Mouse (Mus musculus) ES-Bruce4 (cell line): ENCODE measurements around the gene Zbtb45.

Experiments used
- CTCF ChIP-seq: IDR thresholded peaks from one replicate; pipeline ENCODE4 v1.8.1; 2011; ENCODE audit warnings: low read depth, low read length
- EP300 ChIP-seq: IDR thresholded peaks from 2 replicates; pipeline ENCODE4 v1.6.1; 2011; ENCODE audit warnings: low read depth, low read length; ENCODE audit not compliant: insufficient read depth
- POLR2A ChIP-seq: IDR thresholded peaks from one replicate; pipeline ENCODE4 v1.8.1; 2011; ENCODE audit warnings: low read length; ENCODE audit not compliant: insufficient read depth

DNA sequence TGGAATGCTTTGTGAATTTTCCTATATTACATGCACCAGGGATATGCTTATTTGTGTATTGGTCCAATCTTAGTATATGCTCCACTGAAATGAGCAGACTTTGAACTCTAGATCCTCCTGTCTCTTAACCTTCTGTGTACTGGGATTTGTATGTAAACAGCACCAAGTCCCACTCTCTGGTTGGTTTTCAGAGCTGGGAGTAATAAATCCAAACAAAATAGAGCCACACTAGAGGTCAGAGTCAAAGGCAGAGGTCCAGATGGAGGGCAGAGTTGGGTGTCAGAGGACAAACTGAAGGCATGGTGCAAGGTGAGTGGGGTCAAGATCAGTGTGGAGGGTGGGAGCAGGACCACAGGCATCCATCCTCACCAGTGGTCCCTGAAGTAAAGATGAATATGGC, 14.0 kb downstream of the Zbtb45 start:
- TF ChIP-seq CTCF (no peak), POLR2A (no peak), EP300 (no peak)
